Mouse (Mus musculus) small intestine, adult 2 months (tissue): Measurements from ENCODE around the gene Arhgap22. TPM values are rescaled to one million over a fixed set of nuclear protein-coding genes. Genes with fewer than 3 reads are reported as not detected.

Source experiments
- H3K27ac ChIP-seq: fragments of 200-500 bp; 2 replicates; pipeline ENCODE4 v1.5.1; 2012; ENCODE audit warnings: low read depth, low read length, control low read depth, inconsistent platforms; ENCODE audit not compliant: insufficient read depth
- H3K27me3 ChIP-seq: fragments of 200-500 bp; 2 replicates; pipeline ENCODE4 v1.6.1; 2012; ENCODE audit warnings: mild to moderate bottlenecking, moderate library complexity, low read length, inconsistent platforms; ENCODE audit not compliant: control insufficient read depth, insufficient read depth
- H3K36me3 ChIP-seq: fragments of 200-500 bp; 2 replicates; pipeline ENCODE4 v1.6.1; 2012; ENCODE audit warnings: mild to moderate bottlenecking, low read length, control low read depth, inconsistent platforms; ENCODE audit not compliant: control insufficient read depth, insufficient read depth
- H3K4me1 ChIP-seq: fragments of 200-500 bp; 2 replicates; pipeline ENCODE4 v1.6.1; 2012; ENCODE audit warnings: low read length, inconsistent platforms, mixed read lengths; ENCODE audit not compliant: control insufficient read depth, insufficient read depth, insufficient read length
- H3K4me3 ChIP-seq: fragments of 200-500 bp; 2 replicates; pipeline ENCODE4 v1.5.1; 2012; ENCODE audit warnings: low read depth, mild to moderate bottlenecking, control low read depth, inconsistent platforms, low read length, moderate library complexity
- CTCF ChIP-seq: fragments of 200-500 bp; IDR thresholded peaks from 2 replicates; pipeline ENCODE4 v1.5.1; 2012; ENCODE audit warnings: low read depth, mild to moderate bottlenecking, control low read depth, inconsistent platforms, low read length, moderate library complexity, mixed read lengths; ENCODE audit not compliant: insufficient replicate concordance, insufficient read length; ENCODE audit errors: extremely low read depth
- POLR2A ChIP-seq: fragments of 200-500 bp; IDR thresholded peaks from 2 replicates; pipeline ENCODE4 v1.6.1; 2012; ENCODE audit warnings: low read depth, mild to moderate bottlenecking, control low read depth, inconsistent platforms, low read length, moderate library complexity
- WGBS: fragments of 180-500 bp; shearing (Covaris S2); methylation state at CpG from one replicate; pipeline ENCODE4 v1.1.7; 2018; 5-methylcytosine and 5-hydroxymethylcytosine counted together
- polyA plus RNA-seq: library from polyadenylated mRNA; depleted of rRNA; stranded (reverse); fragments of >200 nt; gene quantifications from 2 replicates; pipeline ENCODE4 v1.2.3, GENCODE M21; 2012; rRNA removed

Gene Arhgap22
- 3.2 and 3.6 TPM in 2 replicates for polyA plus RNA-seq

DNA sequence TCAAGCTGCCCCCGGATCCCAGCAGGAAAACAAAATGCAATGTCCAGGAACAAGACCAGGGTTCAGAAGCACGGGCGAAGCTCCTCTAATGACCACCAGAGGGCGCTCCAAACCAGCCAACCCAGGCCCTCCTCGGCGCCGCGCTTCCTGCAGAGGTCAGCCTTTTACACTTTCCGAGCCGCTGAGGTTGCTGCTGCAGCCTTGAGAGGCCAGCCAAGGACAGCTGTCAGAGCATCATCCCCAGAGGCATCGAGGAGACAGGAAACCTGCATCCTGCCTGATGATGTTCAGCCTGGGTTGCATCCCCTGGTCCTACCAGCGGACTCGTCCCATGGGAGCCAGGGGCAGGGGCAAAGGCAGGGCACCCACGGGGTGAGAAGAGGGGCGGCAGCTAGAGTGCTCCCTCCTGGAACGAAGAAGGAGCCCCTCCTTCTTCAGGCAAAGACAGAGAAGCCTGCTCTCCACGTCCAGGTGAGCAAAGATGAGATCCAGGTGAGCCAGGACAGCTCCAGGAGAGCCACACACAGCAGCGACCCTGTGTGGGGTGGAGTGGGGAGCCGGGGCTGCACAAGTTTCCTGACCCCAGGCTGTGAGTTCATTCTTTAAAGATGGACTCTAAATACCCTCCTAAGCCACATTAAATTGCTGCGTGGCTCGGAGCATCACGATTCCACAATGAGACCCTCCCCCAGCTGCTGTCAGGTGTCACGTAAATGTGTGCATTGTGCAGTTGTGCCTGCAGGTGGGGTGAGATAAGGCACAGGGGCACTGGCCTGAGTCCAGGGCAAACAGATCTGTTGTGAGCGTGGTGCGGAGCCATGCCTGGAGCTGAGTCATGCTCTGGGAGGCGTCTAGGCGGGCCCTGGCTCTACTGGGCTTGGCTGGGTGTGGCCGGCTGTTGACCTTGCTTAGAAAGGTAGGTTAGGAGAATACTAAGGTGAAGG is at the start of gene Arhgap22:
Arhgap22 (plus strand) TSS at position 204 of the 944 bp plus-strand sequence.
- Histone ChIP-seq H3K27ac (peak within 1 kb of the TSS; percentile 11; the same call in 1 of the 2 replicates), H3K4me3 (peak within 1 kb of the TSS; percentile 3; the same call in 1 of the 2 replicates), H3K27me3 (no peaks in the 10 kb centered on the region), H3K4me1 (peaks cover 7% of the 10 kb centered on the region), H3K36me3 (no peaks in the 10 kb centered on the region)
- TF ChIP-seq CTCF (peak; percentile 100), POLR2A (no peak)
- WGBS = 6% methylated on average over 28 of the region's 28 CpGs

DNA sequence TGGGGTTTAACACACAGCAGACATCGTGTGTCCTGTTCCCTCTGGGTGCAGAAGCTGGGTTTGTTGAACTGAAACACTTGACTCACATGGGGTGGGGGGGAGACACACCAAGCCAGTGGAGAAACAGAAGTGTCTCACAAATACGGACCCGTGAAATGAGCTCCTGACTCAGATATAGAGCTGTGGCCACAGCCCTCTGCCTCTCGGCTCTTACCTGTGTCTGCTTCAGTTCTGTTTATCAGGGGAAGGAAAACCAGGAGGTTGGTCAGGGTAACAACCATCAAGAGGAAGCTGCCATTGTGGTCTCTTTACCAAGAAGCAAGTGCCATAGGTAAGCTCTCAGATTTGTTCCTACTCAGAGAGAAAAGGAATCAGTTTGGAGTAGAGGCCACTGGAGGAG is 45.1 kb upstream of the Arhgap22 start:
- Histone ChIP-seq H3K4me3 (no peak overlapping the region), H3K27ac (no peak overlapping the region), H3K27me3 (no peaks in the 10 kb centered on the region), H3K4me1 (no peaks in the 10 kb centered on the region), H3K36me3 (no peaks in the 10 kb centered on the region)
- no peak for TF ChIP-seq POLR2A
- WGBS = 79% methylated on average over 4 of the region's 4 CpGs

DNA sequence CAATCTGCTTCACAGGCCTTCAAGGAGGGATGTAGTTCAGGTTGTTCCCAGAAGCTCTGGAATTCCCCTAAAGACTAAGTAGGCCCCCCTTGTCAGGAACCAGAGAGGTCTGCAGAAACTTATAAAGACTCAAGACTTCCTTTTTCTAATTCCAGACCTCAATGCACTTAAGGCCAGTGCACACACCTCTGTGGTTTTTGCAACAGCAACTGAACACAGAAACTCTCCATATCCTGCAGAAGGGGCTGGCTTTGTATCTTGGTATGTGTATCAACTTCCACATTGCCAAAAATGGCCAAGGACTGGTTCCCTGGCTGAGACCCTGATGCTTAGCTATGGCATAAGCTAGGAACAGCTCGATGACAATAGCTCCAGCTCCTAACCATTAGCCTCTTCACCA is 41.9 kb upstream of the Arhgap22 start:
- H3K4me3 ChIP-seq = no peak overlapping the region
- TF ChIP-seq CTCF = no peak
- TF ChIP-seq POLR2A = no peak
- H3K4me1 ChIP-seq = no peaks in the 10 kb centered on the region
- H3K27me3 ChIP-seq = no peaks in the 10 kb centered on the region
- WGBS = 44% methylated on average over 1 of the region's 1 CpGs
- H3K27ac ChIP-seq = no peak overlapping the region
- H3K36me3 ChIP-seq = no peaks in the 10 kb centered on the region

DNA sequence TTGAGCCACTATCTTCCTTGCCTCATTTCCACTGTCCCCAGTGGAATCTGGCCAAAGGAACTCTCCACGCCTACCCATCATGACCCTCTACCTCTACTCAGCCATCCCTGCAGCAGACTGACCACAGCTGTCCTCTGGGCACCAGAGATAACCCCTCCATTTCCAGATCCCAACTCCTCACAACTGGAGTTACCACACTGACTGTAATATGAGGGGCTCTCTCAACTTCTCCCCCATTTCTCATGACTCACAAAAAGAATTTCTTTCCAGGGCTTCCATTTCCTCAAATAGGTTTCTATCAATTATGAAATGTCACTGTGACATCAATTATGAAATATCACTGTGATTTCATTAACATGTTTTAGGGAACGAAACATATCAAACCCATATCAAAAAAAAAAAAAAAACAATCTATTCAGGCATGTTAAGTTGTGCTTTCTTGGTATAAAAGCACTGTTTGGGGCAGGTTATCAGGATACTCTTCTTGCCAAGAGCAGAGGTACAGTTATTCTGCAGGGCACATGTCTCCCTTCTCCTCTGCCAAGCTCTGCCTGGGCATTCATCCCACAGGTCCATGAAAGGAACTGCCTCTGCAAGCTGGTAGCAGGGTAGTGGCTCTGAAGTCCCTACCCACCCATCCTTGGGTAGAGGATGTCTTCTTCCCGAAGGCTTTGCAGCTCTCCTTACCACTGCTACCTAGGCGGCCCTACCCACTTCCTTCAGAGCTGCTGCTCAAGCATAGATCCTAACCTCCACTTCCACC is 38.6 kb upstream of the Arhgap22 start:
- Histone ChIP-seq H3K27me3 (no peaks in the 10 kb centered on the region), H3K4me1 (no peaks in the 10 kb centered on the region), H3K27ac (no peak overlapping the region), H3K36me3 (no peaks in the 10 kb centered on the region), H3K4me3 (no peak overlapping the region)
- 59% methylated on average over 4 of the region's 4 CpGs for WGBS
- no peak for TF ChIP-seq POLR2A
- no peak for TF ChIP-seq CTCF

DNA sequence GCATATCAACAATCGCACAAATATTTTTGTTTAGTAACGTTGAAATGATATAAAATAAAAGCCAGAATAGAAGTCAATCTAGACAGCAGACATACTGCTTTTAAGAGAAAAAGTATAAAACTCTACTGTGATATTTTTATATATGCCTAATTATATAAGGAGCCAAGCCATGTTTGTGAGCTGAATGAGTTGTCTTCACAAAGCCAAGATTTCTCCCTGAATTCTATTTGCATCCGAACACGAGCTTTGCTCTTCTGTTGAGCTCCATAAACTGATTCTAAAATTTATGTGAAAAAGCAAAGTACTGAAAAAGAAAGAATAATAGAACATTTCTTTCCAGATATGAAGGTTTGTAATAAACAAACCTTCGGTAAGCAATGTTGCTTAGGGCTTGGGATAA is 33.7 kb upstream of the Arhgap22 start:
- no peaks in the 10 kb centered on the region for H3K4me1 ChIP-seq
- no peaks in the 10 kb centered on the region for H3K36me3 ChIP-seq
- no peak overlapping the region for H3K27ac ChIP-seq
- no peak for TF ChIP-seq CTCF
- no peak for TF ChIP-seq POLR2A
- H3K27me3 ChIP-seq = no peaks in the 10 kb centered on the region
- no peak overlapping the region for H3K4me3 ChIP-seq
- 81% methylated on average over 5 of the region's 5 CpGs for WGBS

DNA sequence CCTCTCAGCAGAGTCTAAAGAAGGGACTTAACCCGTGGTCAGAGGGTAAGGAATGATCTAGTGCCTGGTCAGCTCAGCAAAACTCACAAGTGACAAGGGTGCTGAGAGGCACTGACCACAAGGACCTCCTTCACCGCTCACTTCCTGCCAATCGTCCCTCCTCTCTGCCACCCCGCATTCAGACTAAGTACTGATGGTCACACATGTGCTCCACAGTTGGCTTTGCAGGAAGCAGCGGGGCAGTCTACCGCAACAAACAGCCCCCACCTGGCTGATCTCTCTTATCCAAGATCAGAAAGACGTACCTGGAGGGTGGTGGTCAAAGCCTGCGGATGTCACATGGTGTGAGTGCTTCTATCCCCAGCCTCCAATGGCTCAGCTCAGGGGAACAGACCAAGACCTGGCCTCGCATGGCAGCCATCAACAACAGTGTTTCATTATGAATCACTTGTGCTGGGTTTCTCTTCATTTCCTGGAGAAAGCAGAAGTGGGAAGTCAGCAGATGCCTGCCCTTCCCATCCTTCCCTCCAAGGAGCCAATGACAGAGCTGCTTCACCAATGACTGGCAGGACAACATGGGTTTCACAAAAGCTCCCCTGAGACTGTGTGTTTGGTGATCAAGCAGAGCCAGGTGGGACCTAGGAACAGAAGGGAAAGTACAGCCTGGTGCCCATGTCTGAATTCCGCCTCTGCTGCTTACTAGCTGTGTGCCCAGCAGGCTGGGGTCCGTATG is 28.6 kb upstream of the Arhgap22 start, which contains the start of gene Wdfy4:
Wdfy4 (minus strand) TSS at position 441 of the 733 bp plus-strand sequence.
- WGBS = 74% methylated on average over 11 of the region's 11 CpGs
- H3K27ac ChIP-seq = peak within 1 kb of the TSS; percentile 49
- no peaks in the 10 kb centered on the region for H3K4me1 ChIP-seq
- no peaks in the 10 kb centered on the region for H3K36me3 ChIP-seq
- H3K4me3 ChIP-seq = peak within 1 kb of the TSS; percentile 57
- H3K27me3 ChIP-seq = no peaks in the 10 kb centered on the region
- TF ChIP-seq POLR2A (no peak), CTCF (no peak)
